Mouse (Mus musculus) naive thymus-derived CD4-positive, alpha-beta T cell, adult 2 months (primary cell): ENCODE data around the gene Zfp526.

ENCODE experiments used
- DNase-seq: peaks from one replicate; pipeline ENCODE4 v3.0.0-alpha.2; 2011; ENCODE audit warnings: low read depth

The Zfp526 gene

GRCm38 (mm10) chr7:25267751-25268463 lies 46.7 kb downstream of the Zfp526 start:
- peak; percentile 100 for DNase-seq

GRCm38 (mm10) chr7:25268588-25268987 lies 47.4 kb downstream of the Zfp526 start:
- DNase-seq, result no peak

GRCm38 (mm10) chr7:25269029-25269428 lies 47.8 kb downstream of the Zfp526 start:
- peak; percentile 61 for DNase-seq

- peak; percentile 71 for DNase-seq
Measured at GRCm38 (mm10) chr7:25269545-25270271, 48.5 kb downstream of the Zfp526 start.

GRCm38 (mm10) chr7:25270652-25271633 lies 49.7 kb downstream of the Zfp526 start:
- DNase-seq, result no peak

- no peak for DNase-seq
Measured at GRCm38 (mm10) chr7:25271651-25272444, 50.6 kb downstream of the Zfp526 start.

- DNase-seq, result no peak
Measured at GRCm38 (mm10) chr7:25272445-25273258, 51.4 kb downstream of the Zfp526 start.

GRCm38 (mm10) chr7:25273259-25274241 lies 52.3 kb downstream of the Zfp526 start:
- DNase-seq, result no peak

GRCm38 (mm10) chr7:25274571-25274970 lies 53.3 kb downstream of the Zfp526 start:
- peak; percentile 73 for DNase-seq

- no peak for DNase-seq
Measured at GRCm38 (mm10) chr7:25274996-25275395, 53.8 kb downstream of the Zfp526 start.

- DNase-seq, result no peak
Measured at GRCm38 (mm10) chr7:25275555-25276298, 54.5 kb downstream of the Zfp526 start.
